ENCODE assay signal across 9 mouse cellular contexts in the genomic region with DNA sequence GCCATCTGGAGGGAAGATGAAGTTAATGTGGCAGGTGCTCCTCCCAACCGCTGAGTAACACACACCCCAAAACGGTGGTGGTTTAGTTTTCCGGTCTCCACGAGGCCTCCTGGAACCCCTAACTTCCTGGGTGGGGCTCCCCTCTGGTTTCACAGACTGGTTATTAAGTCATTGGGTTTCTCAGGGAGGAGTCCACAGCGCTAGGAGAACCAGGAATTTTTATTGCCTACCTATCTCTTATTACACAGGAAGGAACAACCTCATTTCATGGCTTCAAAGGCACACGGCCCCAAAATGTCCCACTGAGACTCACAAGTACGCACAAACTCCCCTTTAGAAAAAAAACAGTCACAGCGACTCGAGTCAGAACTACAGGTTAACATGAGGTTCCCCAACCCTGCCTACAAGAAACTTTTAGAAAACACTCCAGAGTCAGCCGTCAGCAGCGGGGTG. TPM values are rescaled to one million over a fixed set of nuclear protein-coding genes. Genes with fewer than 3 reads are reported as not detected.
DNase-seq lines count a peak whose midpoint lies in the region; ATAC-seq lines count a peak whose summit lies in the region.
"Had no signal": no experiment of that assay in that cellular context is flagged by ENCODE, and none has a peak within 500 bp of the region (broad histone marks: within the 10 kb centered on the region; RNA-seq: fewer than 3 reads in every experiment).

No protein-coding gene starts in this region.

- no peak overlapping the region for H3K4me2 ChIP-seq in heart, embryonic 15.5 days
- no peak overlapping the region for H3K4me2 ChIP-seq in limb, embryonic 15.5 days

- WGBS in heart, embryonic 15.5 days, result 63% methylated on average over 11 of the region's 11 CpGs
- WGBS in limb, embryonic 15.5 days, result 13% methylated on average over 11 of the region's 11 CpGs

- H3K9me3 ChIP-seq in heart, embryonic 15.5 days (replicated peaks), result no peaks in the 10 kb centered on the region
- no peaks in the 10 kb centered on the region for H3K9me3 ChIP-seq in limb, embryonic 15.5 days

- DNase-seq in heart, postnatal 36 days, result no peak
- peak; percentile 61 for DNase-seq in 416B (ENCODE audit: low read depth)
- peak; percentile 81 for DNase-seq in T-cell, adult 2 months (ENCODE audit: low spot score)
- DNase-seq in ovary, postnatal 10 days (ENCODE audit: low spot score), result no peak
- DNase-seq in right cerebral cortex, adult 2 months (ENCODE audit: low spot score in 2 of 2), result no peak
- no peak for DNase-seq in frontal cortex, postnatal 10 days (ENCODE audit: low spot score in 2 of 2)

- H3K4me1 ChIP-seq in heart, embryonic 15.5 days (replicated peaks), result peaks cover 64% of the 10 kb centered on the region
- H3K4me1 ChIP-seq in limb, embryonic 15.5 days, result peaks cover 49% of the 10 kb centered on the region

- no peak overlapping the region for H3K4me3 ChIP-seq in heart, embryonic 15.5 days
- no peak overlapping the region for H3K4me3 ChIP-seq in limb, embryonic 15.5 days

- no peaks in the 10 kb centered on the region for H3K27me3 ChIP-seq in heart, embryonic 15.5 days
- H3K27me3 ChIP-seq in limb, embryonic 15.5 days, result no peaks in the 10 kb centered on the region

- no peak overlapping the region for H3K9ac ChIP-seq in heart, embryonic 15.5 days
- H3K9ac ChIP-seq in limb, embryonic 15.5 days, result no peak overlapping the region

- intact Hi-C loops in heart, postnatal 36 days (cut with DNase I), result no loop called here

- H3K27ac ChIP-seq in heart, embryonic 15.5 days, result peak overlapping the region; percentile 15
- H3K27ac ChIP-seq in limb, embryonic 15.5 days, result peak overlapping the region; percentile 60
- H3K27ac ChIP-seq: macrophage had no signal

- peaks cover 37% of the 10 kb centered on the region for H3K36me3 ChIP-seq in heart, embryonic 15.5 days
- peaks cover 50% of the 10 kb centered on the region for H3K36me3 ChIP-seq in limb, embryonic 15.5 days

- no peak for ATAC-seq in heart, embryonic 15.5 days (replicated peaks; ENCODE audit: insufficient number of reproducible peaks, insufficient read depth, low FRiP score, low read depth)
- no peak for ATAC-seq in limb, embryonic 15.5 days (ENCODE audit: insufficient number of reproducible peaks, low FRiP score, low TSS enrichment, low read depth)

RNA-seq across cellular contexts. Expression of a gene that starts 38.8 kb away (rescaled TPM):
- 109 and 136 TPM in 2 replicates for polyA plus RNA-seq in heart, embryonic 15.5 days (2015; fragmentation: Nextera tagmentation; extraction: Ambion mirVana)
- 10 to 100 TPM; 35.0 to 43.3 TPM for total RNA-seq in heart, postnatal 36 days (2021)
- polyA plus RNA-seq in limb, embryonic 15.5 days (2015; fragmentation: Nextera tagmentation; extraction: Ambion mirVana), result 114 and 115 TPM in 2 replicates

Comparison
In these comparisons a context has a peak if more than half of its experiments do, and no peak if none do; other contexts are left out.
1. DNase-seq: peak in 416B (single experiment) and T-cell, adult 2 months (single experiment); none in heart, postnatal 36 days (0 of 2), ovary, postnatal 10 days (single experiment), right cerebral cortex, adult 2 months (0 of 2) and frontal cortex, postnatal 10 days (0 of 2).